Mouse (Mus musculus) adrenal gland, adult 8-10 months (tissue): ENCODE results near the gene Chd2. TPM values are rescaled to one million over a fixed set of nuclear protein-coding genes. Genes with fewer than 3 reads are reported as not detected.
A peak's percentile ranks its signal among the peaks of the same experiment; 100 is the strongest.

Experiments
- DNase-seq: peaks from one replicate; pipeline ENCODE4 v3.0.0; 2022
- total RNA-seq, 4 experiments: library from RNA; stranded (reverse); gene quantifications; 2 replicates each; pipeline ENCODE4 v1.2.4; 2022

Gene Chd2
- total RNA-seq, 4 experiments from 2014 or later, result 38.6 to 65.5 (median 49.7) TPM

GRCm38 (mm10) chr7:73435685-73436084 is 105.9 kb downstream of the Chd2 start:
- DNase-seq, result no peak

GRCm38 (mm10) chr7:73434336-73434677 is 107.3 kb downstream of the Chd2 start:
- DNase-seq, result no peak

- no peak for DNase-seq
These were observed 107.8 kb downstream of the Chd2 start for GRCm38 (mm10) chr7:73433637-73434335.

- no peak for DNase-seq
These were observed 113.1 kb downstream of the Chd2 start for GRCm38 (mm10) chr7:73428525-73428924.

- no peak for DNase-seq
These were observed 113.8 kb downstream of the Chd2 start for GRCm38 (mm10) chr7:73427794-73428193.

GRCm38 (mm10) chr7:73426752-73427386 is 114.8 kb downstream of the Chd2 start:
- DNase-seq, result no peak

- peak; percentile 71 for DNase-seq
These were observed 115.4 kb downstream of the Chd2 start for GRCm38 (mm10) chr7:73426235-73426634.

- DNase-seq, result no peak
These were observed 116.2 kb downstream of the Chd2 start for GRCm38 (mm10) chr7:73425451-73425850.

- DNase-seq, result no peak
These were observed 116.9 kb downstream of the Chd2 start for GRCm38 (mm10) chr7:73424705-73425104.

GRCm38 (mm10) chr7:73424243-73424642 is 117.4 kb downstream of the Chd2 start:
- no peak for DNase-seq

GRCm38 (mm10) chr7:73423236-73423635 is 118.4 kb downstream of the Chd2 start:
- DNase-seq, result peak; percentile 54

- peak; percentile 63 for DNase-seq
These were observed 119.2 kb downstream of the Chd2 start for GRCm38 (mm10) chr7:73422223-73423113.

- DNase-seq, result no peak
These were observed 120.2 kb downstream of the Chd2 start for GRCm38 (mm10) chr7:73421278-73422015.

GRCm38 (mm10) chr7:73420827-73421226 is 120.8 kb downstream of the Chd2 start:
- no peak for DNase-seq

- no peak for DNase-seq
These were observed 122.3 kb downstream of the Chd2 start for GRCm38 (mm10) chr7:73419375-73419774.

- DNase-seq, result no peak
These were observed 127.4 kb downstream of the Chd2 start for GRCm38 (mm10) chr7:73414192-73414591.

- no peak for DNase-seq
These were observed 129.2 kb downstream of the Chd2 start for GRCm38 (mm10) chr7:73412419-73412818.

GRCm38 (mm10) chr7:73411986-73412385 is 129.6 kb downstream of the Chd2 start:
- no peak for DNase-seq

GRCm38 (mm10) chr7:73411523-73411922 is 130.1 kb downstream of the Chd2 start:
- DNase-seq, result no peak

GRCm38 (mm10) chr7:73405550-73405949 is 136.1 kb downstream of the Chd2 start:
- DNase-seq, result no peak

- DNase-seq, result no peak
These were observed 138.1 kb downstream of the Chd2 start for GRCm38 (mm10) chr7:73403538-73403937.

GRCm38 (mm10) chr7:73402671-73403070 is 139.0 kb downstream of the Chd2 start:
- DNase-seq, result peak; percentile 15

GRCm38 (mm10) chr7:73402106-73402505 is 139.5 kb downstream of the Chd2 start:
- no peak for DNase-seq
